Mouse (Mus musculus) brain, embryonic 14.5 days (tissue): ENCODE data around the gene Maml1.

ENCODE experiments used
- CTCF ChIP-seq: fragments of 200-500 bp; IDR thresholded peaks from 2 replicates; pipeline ENCODE4 v1.5.1; 2012; ENCODE audit warnings: inconsistent platforms, mild to moderate bottlenecking, moderate library complexity, borderline replicate concordance; ENCODE audit not compliant: insufficient read depth, insufficient read length; ENCODE audit errors: extremely low read depth
- POLR2A ChIP-seq: fragments of 200-500 bp; IDR thresholded peaks from 2 replicates; pipeline ENCODE4 v1.6.1; 2012; ENCODE audit warnings: mild to moderate bottlenecking, inconsistent platforms, borderline replicate concordance; ENCODE audit not compliant: poor library complexity, insufficient read depth, insufficient read length, severe bottlenecking; ENCODE audit errors: extremely low read depth

GRCm38 (mm10) chr11:50275077-50275476 lies 17.0 kb downstream of the Maml1 start:
- TF ChIP-seq POLR2A (no peak), CTCF (no peak)
